Mouse (Mus musculus): ENCODE measurements around the gene Maneal.

The Maneal gene

DNA sequence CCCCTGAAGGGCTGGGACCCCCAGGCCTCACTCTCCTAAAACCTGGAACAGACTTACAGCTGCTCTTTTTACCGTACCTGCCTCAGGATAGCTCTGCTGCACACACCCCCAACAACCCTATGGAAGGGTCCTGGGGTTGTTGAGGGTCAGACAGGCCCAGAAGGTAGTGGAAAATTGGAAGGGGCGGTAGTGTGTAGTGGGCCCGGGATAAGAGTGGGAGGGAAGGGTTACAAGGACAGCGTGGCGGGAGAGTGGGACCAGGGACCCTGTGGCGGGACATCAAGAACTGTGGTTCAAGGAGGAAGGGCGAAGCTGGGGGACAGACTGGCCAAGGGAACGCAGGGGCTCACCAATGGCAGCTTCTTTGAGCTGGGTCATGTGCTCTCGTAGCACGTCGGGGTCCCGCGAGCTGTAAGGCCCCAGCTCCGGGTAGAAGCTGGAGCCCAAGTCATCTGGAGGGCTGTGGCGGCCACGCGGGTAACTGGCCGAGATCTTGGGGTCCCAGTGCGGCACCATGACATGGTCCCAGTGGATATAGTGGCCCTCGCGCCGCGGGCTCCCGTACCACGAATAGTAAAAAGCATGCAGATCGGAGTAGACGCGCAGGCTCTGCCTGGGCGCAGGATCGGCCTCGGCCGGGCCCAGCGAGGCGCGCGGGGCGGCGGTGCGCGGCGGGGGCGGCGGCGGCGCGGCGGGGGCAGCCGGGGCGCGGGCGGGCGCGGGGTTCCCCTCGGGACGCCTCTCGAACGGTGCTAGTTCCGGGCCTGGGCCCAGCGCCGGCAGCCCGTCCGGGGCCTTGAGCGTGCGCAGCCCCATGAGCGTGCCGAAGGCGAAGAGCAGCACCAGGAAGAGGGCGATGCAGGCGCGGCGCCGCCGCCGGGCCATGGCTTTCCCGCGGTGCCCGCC lies at the start of gene Maneal:
Gene Maneal (minus strand): TSS at position 889 of the 906 bp plus-strand sequence.
- DNase-seq (ENCODE audit: low spot score) = no peak

- peak; percentile 56 for DNase-seq (ENCODE audit: low spot score)
Measured at GRCm38 (mm10) chr4:124905971-124906822, 44.2 kb upstream of the Maneal start.

GRCm38 (mm10) chr4:124905417-124905816 lies 43.4 kb upstream of the Maneal start:
- DNase-seq (ENCODE audit: low spot score) = no peak

DNA sequence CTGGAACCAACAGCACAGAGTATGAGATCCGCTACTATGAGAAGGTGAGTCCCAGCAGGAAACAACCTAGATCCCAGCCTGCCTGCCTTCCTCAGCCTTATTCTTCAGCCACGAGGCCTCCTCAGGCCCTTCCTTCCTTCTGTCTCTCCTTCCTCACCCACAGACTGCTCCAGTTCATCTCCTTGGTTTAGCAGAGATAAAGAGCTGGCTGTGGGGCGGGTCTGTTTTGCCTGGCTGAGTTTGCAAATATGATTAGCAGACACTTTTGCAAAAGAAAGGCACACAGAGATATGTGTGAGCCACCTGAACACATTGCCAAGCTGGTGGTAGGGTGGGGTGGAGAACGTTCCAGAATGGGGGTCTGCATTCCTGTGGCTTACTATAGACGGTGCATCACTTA lies 37.9 kb upstream of the Maneal start:
- DNase-seq (ENCODE audit: low spot score) = no peak

- DNase-seq (ENCODE audit: low spot score) = no peak
Measured at GRCm38 (mm10) chr4:124898428-124898827, 36.5 kb upstream of the Maneal start.

- no peak for DNase-seq (ENCODE audit: low spot score)
Measured at GRCm38 (mm10) chr4:124894508-124895428, 32.8 kb upstream of the Maneal start.

- no peak for DNase-seq (ENCODE audit: low spot score)
Measured at GRCm38 (mm10) chr4:124893769-124894168, 31.8 kb upstream of the Maneal start.

DNA sequence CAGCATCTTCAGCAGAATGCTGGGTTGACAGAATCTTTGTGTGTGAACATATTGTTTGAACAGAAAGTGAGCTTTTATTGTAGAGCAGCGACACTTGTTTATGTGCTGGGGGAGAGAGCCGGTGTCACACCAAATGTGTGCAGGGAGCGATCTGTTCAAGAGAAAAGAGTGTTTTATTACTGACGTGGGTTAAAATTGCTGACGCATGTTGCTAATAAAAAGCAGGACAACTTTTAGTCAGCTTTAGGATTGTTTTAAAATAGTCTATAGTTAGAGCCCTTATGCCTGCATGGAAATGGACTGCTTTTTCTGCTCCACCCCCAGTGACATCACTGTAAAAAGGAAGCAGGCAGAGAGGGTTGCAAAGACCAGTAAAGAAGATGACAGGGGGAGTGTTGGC lies 28.9 kb upstream of the Maneal start:
- DNase-seq (ENCODE audit: low spot score) = no peak

- DNase-seq (ENCODE audit: low spot score) = no peak
Measured at GRCm38 (mm10) chr4:124889935-124890334, 28.0 kb upstream of the Maneal start.

DNA sequence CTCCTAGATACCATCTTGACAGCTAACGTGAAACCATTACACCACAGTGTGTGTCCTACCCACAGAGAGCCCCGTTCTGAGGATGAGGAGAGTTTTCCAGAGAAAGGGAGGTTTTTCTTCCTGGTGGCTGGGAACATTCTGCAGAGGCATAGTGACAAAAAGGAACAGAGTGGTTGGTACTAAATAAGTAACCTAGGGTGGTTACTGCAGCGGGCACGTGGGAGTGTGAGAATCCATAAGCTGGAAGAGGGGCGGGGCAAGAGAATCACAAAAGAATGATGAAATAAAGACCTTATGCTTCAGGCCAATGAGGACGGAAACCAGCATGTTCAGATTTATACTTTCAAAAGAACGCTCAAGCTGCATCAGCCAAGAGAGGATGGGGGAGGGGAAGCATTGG lies 26.7 kb upstream of the Maneal start:
- no peak for DNase-seq (ENCODE audit: low spot score)

- DNase-seq (ENCODE audit: low spot score) = no peak
Measured at GRCm38 (mm10) chr4:124882151-124882729, 20.3 kb upstream of the Maneal start.

DNA sequence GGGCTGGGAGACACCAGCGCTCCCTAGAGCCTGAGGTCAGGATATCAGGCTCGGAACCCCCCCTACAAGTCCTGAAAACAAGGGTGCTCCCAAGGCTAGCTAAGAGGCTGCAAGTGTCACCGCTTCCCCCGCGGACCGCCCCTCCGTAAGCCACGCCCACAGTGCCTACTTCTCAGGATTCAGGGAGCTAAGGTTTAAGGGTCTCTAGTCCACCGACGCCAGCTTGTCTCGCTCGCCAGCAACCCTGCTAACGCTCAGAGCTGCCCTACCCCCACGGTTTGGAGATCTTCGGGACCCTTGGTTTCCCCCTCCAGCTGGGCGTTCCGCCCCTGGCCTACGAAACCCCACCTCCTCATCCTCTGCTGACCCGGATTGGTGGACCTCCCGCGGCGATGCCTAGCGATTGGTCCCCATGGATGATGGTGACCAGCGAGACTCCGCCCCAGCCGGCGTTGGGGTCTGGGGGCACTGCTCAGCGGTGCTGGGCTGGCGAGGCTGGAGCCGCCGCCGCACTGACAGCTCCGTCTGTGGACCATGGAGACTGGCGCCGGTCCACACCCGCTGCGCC lies 19.5 kb upstream of the Maneal start:
- peak; percentile 61 for DNase-seq (ENCODE audit: low spot score)

- no peak for DNase-seq (ENCODE audit: low spot score)
Measured at GRCm38 (mm10) chr4:124880599-124880998, 18.6 kb upstream of the Maneal start, which contains the start of gene Epha10. TSS of gene Epha10 (plus strand) at chr4:124880899.

- DNase-seq (ENCODE audit: low spot score) = peak; percentile 21
Measured at GRCm38 (mm10) chr4:124872719-124873118, 10.7 kb upstream of the Maneal start.

- DNase-seq (ENCODE audit: low spot score) = peak; percentile 71
Measured at GRCm38 (mm10) chr4:124860446-124860845, 1.5 kb downstream of the Maneal start.

- no peak for DNase-seq (ENCODE audit: low spot score)
Measured at GRCm38 (mm10) chr4:124858370-124858769, 3.6 kb downstream of the Maneal start.

DNA sequence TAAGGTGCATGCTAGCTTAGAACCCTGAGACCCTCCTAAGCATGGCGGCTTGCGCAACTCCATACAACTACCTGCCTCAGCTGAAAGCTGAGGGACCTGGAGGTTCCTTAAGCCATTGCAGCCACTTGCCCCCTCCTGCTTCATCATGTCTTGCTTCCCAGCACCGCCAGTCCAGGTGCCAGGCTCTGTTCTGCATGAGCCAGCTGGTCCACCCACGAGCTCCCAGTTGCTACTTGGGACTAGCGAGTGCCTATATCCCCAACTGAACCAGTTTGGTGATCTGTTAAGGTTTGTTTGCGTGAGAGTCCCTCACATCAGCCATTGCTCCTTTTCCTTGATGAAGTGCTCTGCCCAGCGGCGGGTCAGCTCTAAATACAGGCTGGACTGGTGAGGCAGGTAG lies 5.7 kb downstream of the Maneal start:
- no peak for DNase-seq (ENCODE audit: low spot score)

DNA sequence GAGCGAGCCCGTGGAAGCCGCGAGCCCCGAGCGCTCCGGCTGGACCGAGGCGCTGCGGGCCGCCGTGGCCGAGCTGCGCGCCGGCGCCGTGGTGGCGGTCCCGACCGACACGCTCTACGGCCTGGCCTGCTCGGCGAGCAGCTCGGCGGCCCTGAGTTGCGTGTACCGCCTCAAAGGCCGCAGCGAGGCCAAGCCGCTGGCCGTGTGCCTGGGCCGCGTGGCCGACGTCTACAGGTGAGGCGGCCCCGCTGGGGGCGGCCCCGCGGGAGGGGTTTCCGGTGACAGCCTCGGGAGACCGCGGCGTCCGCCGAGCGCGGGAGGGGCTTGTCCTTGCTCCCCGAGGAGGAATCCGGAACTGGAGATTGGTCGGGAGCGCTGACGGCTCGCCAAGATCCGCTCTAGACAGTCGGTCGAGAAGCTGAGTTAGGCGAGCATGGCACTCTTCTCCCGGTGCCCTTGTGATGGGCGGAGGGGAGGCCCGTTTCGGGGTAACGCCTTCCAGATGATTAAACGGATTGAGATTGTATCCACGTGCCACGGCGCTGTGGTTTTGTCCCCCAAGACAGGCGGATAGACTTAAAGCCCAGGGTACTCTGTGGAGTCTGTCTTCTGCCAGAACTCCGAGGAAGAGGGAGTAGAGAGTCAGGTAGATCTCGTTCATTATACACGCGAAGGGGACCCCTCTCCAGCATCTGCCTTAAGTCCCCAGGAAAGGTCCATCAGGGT lies 10.9 kb downstream of the Maneal start, which contains the start of gene 1110065P20Rik:
Gene 1110065P20Rik (minus strand): TSS at position 264 of the 726 bp plus-strand sequence.
- DNase-seq (ENCODE audit: low spot score) = peak; percentile 86

DNA sequence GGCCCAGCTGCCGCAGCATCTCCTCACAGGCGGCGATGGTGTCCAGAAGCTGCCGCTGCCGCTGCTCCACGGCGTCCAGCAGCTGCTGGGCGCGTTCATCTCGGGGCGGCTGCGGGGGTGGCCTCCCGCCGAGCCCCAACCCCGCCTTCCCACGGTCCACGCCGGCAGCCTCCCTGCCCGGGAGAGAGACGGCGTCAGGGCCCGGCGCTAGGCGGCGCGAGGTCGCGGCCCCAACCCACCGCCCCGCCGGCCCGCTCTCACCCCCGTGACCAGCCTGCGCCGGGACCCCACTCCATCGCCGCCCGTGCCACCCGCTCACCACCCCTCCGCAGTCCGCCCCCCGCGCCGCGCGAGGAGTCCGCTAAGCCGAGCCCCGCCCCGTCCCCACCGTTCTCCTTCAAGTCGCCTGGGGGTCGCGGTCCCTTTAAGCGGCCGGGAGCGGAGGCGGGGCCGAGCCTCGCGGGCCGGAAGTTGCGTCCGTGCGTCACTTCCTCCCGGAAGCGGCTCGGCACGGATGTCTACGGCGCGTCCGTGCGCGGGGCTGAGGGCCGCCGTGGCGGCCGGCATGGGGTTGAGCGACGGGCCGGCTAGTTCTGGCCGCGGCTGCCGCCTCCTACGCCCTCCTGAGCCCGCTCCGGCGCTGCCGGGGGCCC lies 11.6 kb downstream of the Maneal start, which contains the start of gene Yrdc:
Gene Yrdc (plus strand): TSS at position 419 of the 653 bp plus-strand sequence.
- peak; percentile 95 for DNase-seq (ENCODE audit: low spot score)

Data from testis, postnatal 14 days (tissue).